Mouse (Mus musculus): Measurements from ENCODE around the gene Dhrs9. TPM values are rescaled to one million over a fixed set of nuclear protein-coding genes. Genes with fewer than 3 reads are reported as not detected.

The Dhrs9 gene
- not detected for total RNA-seq (2023)

GRCm38 (mm10) chr2:69380281-69380680 is at the start of gene Dhrs9:
TSS of gene Dhrs9 (plus strand) at chr2:69380445.

GRCm38 (mm10) chr2:69342496-69343221 is 37.6 kb upstream of the Dhrs9 start, which contains the start of gene Abcb11:
TSS of gene Abcb11 (minus strand) at chr2:69342616.

Other genes starting within 250 kb of the Dhrs9 start
- not detected for gene Nostrin, start 244.6 kb upstream of the Dhrs9 start, total RNA-seq (2023)
- 1 to 10 TPM; 4.7 to 4.9 TPM for gene Spc25, start 174.3 kb upstream of the Dhrs9 start, total RNA-seq (2023)
- not detected for gene G6pc2, start 169.4 kb upstream of the Dhrs9 start, total RNA-seq (2023)
- gene Abcb11, start 37.8 kb upstream of the Dhrs9 start, total RNA-seq (2023), result not detected
- gene Lrp2, start 205.6 kb downstream of the Dhrs9 start, total RNA-seq (2023), result not detected